Mouse (Mus musculus) liver, adult 2 months (tissue): ENCODE data around the gene Tox3.

Experiments
- CTCF ChIP-seq: fragments of 200-500 bp; IDR thresholded peaks from 2 replicates; pipeline ENCODE4 v1.5.1; 2011; ENCODE audit warnings: low read depth, low read length, control low read depth
- POLR2A ChIP-seq: fragments of 200-500 bp; IDR thresholded peaks from 2 replicates; pipeline ENCODE4 v1.6.1; 2011; ENCODE audit warnings: low read length, control low read depth; ENCODE audit not compliant: insufficient read depth; ENCODE audit errors: extremely low read depth

GRCm38 (mm10) chr8:90352991-90353390 lies 4.8 kb upstream of the Tox3 start:
- TF ChIP-seq POLR2A (no peak), CTCF (no peak)
